Mouse (Mus musculus) heart, adult 2 months (tissue): ENCODE measurements at regions not wholly inside any gene's neighbourhood (a gene's known extent, or its start where the extent isn't known, plus 50 kb on each side); places are given as distances from the start of the nearest gene placed in this dataset.

Experiments used
- CTCF ChIP-seq: fragments of 200-600 bp; IDR thresholded peaks from 2 replicates; pipeline ENCODE4 v1.8.1; 2022; ENCODE audit warnings: antibody characterized with exemption, mild to moderate bottlenecking, moderate library complexity
- EP300 ChIP-seq: fragments of 200-500 bp; IDR thresholded peaks from 2 replicates; pipeline ENCODE4 v1.6.1; 2011; ENCODE audit warnings: low read depth, low read length, control low read depth; ENCODE audit not compliant: insufficient read depth
- POLR2A ChIP-seq: fragments of 200-500 bp; IDR thresholded peaks from 2 replicates; pipeline ENCODE4 v1.6.1; 2011; ENCODE audit warnings: mild to moderate bottlenecking, low read depth, low read length, control low read depth; ENCODE audit not compliant: insufficient read depth

GRCm38 (mm10) chr9:90421662-90422061 lies 151.1 kb upstream of the Tbc1d2b start:
- TF ChIP-seq EP300 (no peak), CTCF (no peak), POLR2A (no peak)
